Mouse (Mus musculus): ENCODE measurements at regions not wholly inside any gene's neighbourhood (a gene's known extent, or its start where the extent isn't known, plus 50 kb on each side); places are given as distances from the start of the nearest gene placed in this dataset.

GRCm38 (mm10) chr3:101166580-101166979 is 56.5 kb upstream of the Ptgfrn start:
- Histone ChIP-seq H3K27me3 (ENCODE audit: control insufficient read depth, insufficient read depth, insufficient read length) (no peaks in the 10 kb centered on the region), H3K4me3 (no peak overlapping the region), H3K4me2 (ENCODE audit: low read depth) (no peak overlapping the region), H3K36me3 (ENCODE audit: control insufficient read depth, insufficient read depth) (no peaks in the 10 kb centered on the region), H3K79me2 (ENCODE audit: control insufficient read depth, insufficient read depth) (no peaks in the 10 kb centered on the region), H3ac (ENCODE audit: control insufficient read depth, insufficient read length) (no peak overlapping the region)
- no peak for TF ChIP-seq USF1 (IDR thresholded peaks at IDR 0.05; ENCODE audit: low read depth)
- TF ChIP-seq TCF3 (IDR thresholded peaks at IDR 0.05; ENCODE audit: insufficient read length, low read depth): no peak
- TF ChIP-seq MYOD1 (IDR thresholded peaks at IDR 0.05; ENCODE audit: control insufficient read depth in 1 of 3, insufficient read length in 2 of 3, low read depth in 2 of 3): no peak
- no peak for TF ChIP-seq POLR2AphosphoS2 (IDR thresholded peaks at IDR 0.05; ENCODE audit: insufficient read length, low read depth)
- TF ChIP-seq MAX (IDR thresholded peaks at IDR 0.05; ENCODE audit: low read depth): no peak
- TF ChIP-seq TCF12 (IDR thresholded peaks at IDR 0.05; ENCODE audit: insufficient read depth, poor library complexity, severe bottlenecking): no peak
- TF ChIP-seq SRF (IDR thresholded peaks at IDR 0.05; ENCODE audit: control insufficient read depth, insufficient read length, low read depth): no peak
- no peak for TF ChIP-seq POLR2A (IDR thresholded peaks at IDR 0.05; ENCODE audit: insufficient read length, low read depth)
- TF ChIP-seq MYOG (IDR thresholded peaks at IDR 0.05; ENCODE audit: control insufficient read depth in 1 of 3, insufficient read depth in 1 of 3, insufficient read length in 2 of 3, low read depth in 2 of 3): no peak
- no peak for TF ChIP-seq REST (IDR thresholded peaks at IDR 0.05; ENCODE audit: insufficient read depth, insufficient read length)
- no peak for TF ChIP-seq E2F4 (IDR thresholded peaks at IDR 0.05; ENCODE audit: insufficient read depth)

- H3K4me2 ChIP-seq (ENCODE audit: low read depth): no peak overlapping the region
- H3K79me2 ChIP-seq (ENCODE audit: control insufficient read depth, insufficient read depth): no peaks in the 10 kb centered on the region
- H3ac ChIP-seq (ENCODE audit: control insufficient read depth, insufficient read length): no peak overlapping the region
- no peaks in the 10 kb centered on the region for H3K27me3 ChIP-seq (ENCODE audit: control insufficient read depth, insufficient read depth, insufficient read length)
- no peak overlapping the region for H3K4me3 ChIP-seq
- no peaks in the 10 kb centered on the region for H3K36me3 ChIP-seq (ENCODE audit: control insufficient read depth, insufficient read depth)
- TF ChIP-seq POLR2AphosphoS2 (IDR thresholded peaks at IDR 0.05; ENCODE audit: insufficient read length, low read depth) (no peak), TCF12 (IDR thresholded peaks at IDR 0.05; ENCODE audit: insufficient read depth, poor library complexity, severe bottlenecking) (no peak), TCF3 (IDR thresholded peaks at IDR 0.05; ENCODE audit: insufficient read length, low read depth) (no peak), SRF (IDR thresholded peaks at IDR 0.05; ENCODE audit: control insufficient read depth, insufficient read length, low read depth) (no peak), REST (IDR thresholded peaks at IDR 0.05; ENCODE audit: insufficient read depth, insufficient read length) (no peak), POLR2A (IDR thresholded peaks at IDR 0.05; ENCODE audit: insufficient read length, low read depth) (no peak), E2F4 (IDR thresholded peaks at IDR 0.05; ENCODE audit: insufficient read depth) (no peak), USF1 (IDR thresholded peaks at IDR 0.05; ENCODE audit: low read depth) (no peak), MYOD1 (IDR thresholded peaks at IDR 0.05; ENCODE audit: control insufficient read depth in 1 of 3, insufficient read length in 2 of 3, low read depth in 2 of 3) (no peak), CEBPB (IDR thresholded peaks at IDR 0.05; ENCODE audit: insufficient read depth, poor library complexity, severe bottlenecking) (no peak), MAX (IDR thresholded peaks at IDR 0.05; ENCODE audit: low read depth) (no peak), MYOG (IDR thresholded peaks at IDR 0.05; ENCODE audit: control insufficient read depth in 1 of 3, insufficient read depth in 1 of 3, insufficient read length in 2 of 3, low read depth in 2 of 3) (no peak)
Measured at GRCm38 (mm10) chr3:101165261-101165660, 55.2 kb upstream of the Ptgfrn start.

DNA sequence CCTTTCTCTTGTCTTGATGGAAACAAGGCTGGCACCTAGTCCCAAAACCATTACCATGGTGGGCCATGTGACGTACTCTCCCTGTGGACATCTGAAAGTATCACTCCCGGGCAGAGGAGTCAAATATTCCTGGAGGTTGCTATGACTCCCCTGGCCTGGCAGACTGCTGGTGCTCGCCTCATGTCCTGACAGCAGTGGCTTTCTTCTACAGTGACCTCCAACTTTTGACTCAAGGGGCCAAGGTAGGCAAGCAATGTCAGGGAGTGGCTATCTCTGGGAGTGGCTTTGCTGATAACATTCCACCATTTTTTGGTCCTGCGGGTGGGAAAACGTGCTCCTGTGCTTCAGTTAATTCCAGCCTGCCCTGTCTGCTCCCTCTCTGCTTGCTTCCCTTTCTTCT is 54.7 kb upstream of the Ptgfrn start:
- no peak overlapping the region for H3K4me3 ChIP-seq
- H3K36me3 ChIP-seq (ENCODE audit: control insufficient read depth, insufficient read depth): no peaks in the 10 kb centered on the region
- H3K4me2 ChIP-seq (ENCODE audit: low read depth): no peak overlapping the region
- H3ac ChIP-seq (ENCODE audit: control insufficient read depth, insufficient read length): no peak overlapping the region
- TF ChIP-seq POLR2AphosphoS2 (IDR thresholded peaks at IDR 0.05; ENCODE audit: insufficient read length, low read depth) (no peak), TCF3 (IDR thresholded peaks at IDR 0.05; ENCODE audit: insufficient read length, low read depth) (no peak), USF1 (IDR thresholded peaks at IDR 0.05; ENCODE audit: low read depth) (no peak)
- no peaks in the 10 kb centered on the region for H3K27me3 ChIP-seq (ENCODE audit: control insufficient read depth, insufficient read depth, insufficient read length)
- no peaks in the 10 kb centered on the region for H3K79me2 ChIP-seq (ENCODE audit: control insufficient read depth, insufficient read depth)

DNA sequence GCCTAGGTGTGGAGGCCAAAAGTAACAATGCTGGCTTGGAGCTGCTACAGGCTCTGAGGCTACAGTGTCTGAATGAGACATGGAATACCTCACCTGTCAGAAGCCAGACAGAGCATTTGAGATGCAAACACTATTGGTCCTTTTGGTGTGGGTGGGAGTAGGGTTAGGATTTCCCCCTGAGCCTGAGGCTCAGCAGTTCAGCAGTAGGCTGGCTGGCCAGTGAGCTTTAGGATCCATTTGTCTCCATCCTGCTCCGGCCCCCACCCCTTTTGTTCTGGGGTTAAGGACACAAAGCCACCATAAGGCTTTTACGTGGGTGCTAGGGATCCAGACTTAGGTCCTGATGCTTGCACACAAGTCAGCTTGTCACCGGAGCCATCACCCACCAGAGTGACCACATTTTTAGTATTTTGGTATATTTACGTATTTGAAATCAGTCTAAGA is 53.9 kb upstream of the Ptgfrn start:
- no peak overlapping the region for H3K4me2 ChIP-seq (ENCODE audit: low read depth)
- no peaks in the 10 kb centered on the region for H3K36me3 ChIP-seq (ENCODE audit: control insufficient read depth, insufficient read depth)
- H3K4me3 ChIP-seq: no peak overlapping the region
- no peak overlapping the region for H3ac ChIP-seq (ENCODE audit: control insufficient read depth, insufficient read length)
- TF ChIP-seq TCF3 (IDR thresholded peaks at IDR 0.05; ENCODE audit: insufficient read length, low read depth): no peak
- no peak for TF ChIP-seq MYOD1 (IDR thresholded peaks at IDR 0.05; ENCODE audit: control insufficient read depth in 1 of 3, insufficient read length in 2 of 3, low read depth in 2 of 3)
- no peak for TF ChIP-seq POLR2A (IDR thresholded peaks at IDR 0.05; ENCODE audit: insufficient read length, low read depth)
- no peak for TF ChIP-seq TCF12 (IDR thresholded peaks at IDR 0.05; ENCODE audit: insufficient read depth, poor library complexity, severe bottlenecking)
- TF ChIP-seq E2F4 (IDR thresholded peaks at IDR 0.05; ENCODE audit: insufficient read depth): no peak
- no peak for TF ChIP-seq MAX (IDR thresholded peaks at IDR 0.05; ENCODE audit: low read depth)
- TF ChIP-seq USF1 (IDR thresholded peaks at IDR 0.05; ENCODE audit: low read depth): no peak
- TF ChIP-seq POLR2AphosphoS2 (IDR thresholded peaks at IDR 0.05; ENCODE audit: insufficient read length, low read depth): no peak
- no peak for TF ChIP-seq CEBPB (IDR thresholded peaks at IDR 0.05; ENCODE audit: insufficient read depth, poor library complexity, severe bottlenecking)
- TF ChIP-seq REST (IDR thresholded peaks at IDR 0.05; ENCODE audit: insufficient read depth, insufficient read length): no peak
- no peaks in the 10 kb centered on the region for H3K27me3 ChIP-seq (ENCODE audit: control insufficient read depth, insufficient read depth, insufficient read length)
- no peaks in the 10 kb centered on the region for H3K79me2 ChIP-seq (ENCODE audit: control insufficient read depth, insufficient read depth)

GRCm38 (mm10) chr3:101163160-101163990 is 53.3 kb upstream of the Ptgfrn start:
- H3K4me2 ChIP-seq (ENCODE audit: low read depth): no peak overlapping the region
- H3K27me3 ChIP-seq (ENCODE audit: control insufficient read depth, insufficient read depth, insufficient read length): no peaks in the 10 kb centered on the region
- no peak overlapping the region for H3K4me3 ChIP-seq
- TF ChIP-seq USF1 (IDR thresholded peaks at IDR 0.05; ENCODE audit: low read depth) (no peak), REST (IDR thresholded peaks at IDR 0.05; ENCODE audit: insufficient read depth, insufficient read length) (no peak), MYOG (IDR thresholded peaks at IDR 0.05; ENCODE audit: control insufficient read depth in 1 of 3, insufficient read depth in 1 of 3, insufficient read length in 2 of 3, low read depth in 2 of 3) (no peak), MYOD1 (IDR thresholded peaks at IDR 0.05; ENCODE audit: control insufficient read depth in 1 of 3, insufficient read length in 2 of 3, low read depth in 2 of 3) (no peak), TCF3 (IDR thresholded peaks at IDR 0.05; ENCODE audit: insufficient read length, low read depth) (no peak), MAX (IDR thresholded peaks at IDR 0.05; ENCODE audit: low read depth) (no peak), TCF12 (IDR thresholded peaks at IDR 0.05; ENCODE audit: insufficient read depth, poor library complexity, severe bottlenecking) (no peak), SRF (IDR thresholded peaks at IDR 0.05; ENCODE audit: control insufficient read depth, insufficient read length, low read depth) (no peak), CEBPB (IDR thresholded peaks at IDR 0.05; ENCODE audit: insufficient read depth, poor library complexity, severe bottlenecking) (no peak), POLR2A (IDR thresholded peaks at IDR 0.05; ENCODE audit: insufficient read length, low read depth) (no peak), POLR2AphosphoS2 (IDR thresholded peaks at IDR 0.05; ENCODE audit: insufficient read length, low read depth) (no peak)
- no peaks in the 10 kb centered on the region for H3K79me2 ChIP-seq (ENCODE audit: control insufficient read depth, insufficient read depth)
- H3K36me3 ChIP-seq (ENCODE audit: control insufficient read depth, insufficient read depth): no peaks in the 10 kb centered on the region
- no peak overlapping the region for H3ac ChIP-seq (ENCODE audit: control insufficient read depth, insufficient read length)
